Mouse (Mus musculus): Measurements from ENCODE around the gene Gm16223.

Gene Gm16223

GRCm38 (mm10) chr5:42067476-42068187, at the start of gene Gm16223:
Gene Gm16223 (plus strand): TSS chr5:42067960.
- DNase-seq (ENCODE audit: low read depth, low spot score) = no peak

GRCm38 (mm10) chr5:42022029-42022428, 45.7 kb upstream of the Gm16223 start:
- no peak for DNase-seq (ENCODE audit: low read depth, low spot score)

GRCm38 (mm10) chr5:42023521-42023920, 44.2 kb upstream of the Gm16223 start:
- DNase-seq (ENCODE audit: low read depth, low spot score) = no peak

GRCm38 (mm10) chr5:42036388-42037082, 31.2 kb upstream of the Gm16223 start:
- no peak for DNase-seq (ENCODE audit: low read depth, low spot score)

GRCm38 (mm10) chr5:42054636-42055035, 13.1 kb upstream of the Gm16223 start:
- DNase-seq (ENCODE audit: low read depth, low spot score) = no peak

- DNase-seq (ENCODE audit: low read depth, low spot score) = no peak
Observed at GRCm38 (mm10) chr5:42055151-42055550, 12.6 kb upstream of the Gm16223 start.

GRCm38 (mm10) chr5:42065090-42065489, 2.7 kb upstream of the Gm16223 start:
- no peak for DNase-seq (ENCODE audit: low read depth, low spot score)

GRCm38 (mm10) chr5:42067075-42067474, 685 bp upstream of the Gm16223 start:
- no peak for DNase-seq (ENCODE audit: low read depth, low spot score)

- no peak for DNase-seq (ENCODE audit: low read depth, low spot score)
Observed at GRCm38 (mm10) chr5:42068188-42068579, 424 bp downstream of the Gm16223 start.

GRCm38 (mm10) chr5:42116586-42117346, 49.0 kb downstream of the Gm16223 start:
- DNase-seq (ENCODE audit: low read depth, low spot score) = no peak

- no peak for DNase-seq (ENCODE audit: low read depth, low spot score)
Observed at GRCm38 (mm10) chr5:42125562-42125961, 57.8 kb downstream of the Gm16223 start.

GRCm38 (mm10) chr5:42155626-42156025, 87.9 kb downstream of the Gm16223 start:
- no peak for DNase-seq (ENCODE audit: low read depth, low spot score)

GRCm38 (mm10) chr5:42164731-42165130, 97.0 kb downstream of the Gm16223 start:
- no peak for DNase-seq (ENCODE audit: low read depth, low spot score)

- DNase-seq (ENCODE audit: low read depth, low spot score) = no peak
Observed at GRCm38 (mm10) chr5:42166311-42166710, 98.6 kb downstream of the Gm16223 start.

GRCm38 (mm10) chr5:42168071-42168470, 100.3 kb downstream of the Gm16223 start:
- no peak for DNase-seq (ENCODE audit: low read depth, low spot score)

GRCm38 (mm10) chr5:42168785-42169184, 101.0 kb downstream of the Gm16223 start:
- no peak for DNase-seq (ENCODE audit: low read depth, low spot score)

GRCm38 (mm10) chr5:42174109-42174508, 106.3 kb downstream of the Gm16223 start:
- DNase-seq (ENCODE audit: low read depth, low spot score) = no peak

GRCm38 (mm10) chr5:42175424-42175823, 107.7 kb downstream of the Gm16223 start:
- DNase-seq (ENCODE audit: low read depth, low spot score) = no peak

- DNase-seq (ENCODE audit: low read depth, low spot score) = no peak
Observed at GRCm38 (mm10) chr5:42198493-42198892, 130.7 kb downstream of the Gm16223 start.

GRCm38 (mm10) chr5:42207456-42208122, 139.8 kb downstream of the Gm16223 start:
- DNase-seq (ENCODE audit: low read depth, low spot score) = no peak

GRCm38 (mm10) chr5:42211554-42212338, 144.0 kb downstream of the Gm16223 start:
- no peak for DNase-seq (ENCODE audit: low read depth, low spot score)
